Mouse (Mus musculus): ENCODE measurements around the gene Tbl1xr1. TPM values are rescaled to one million over a fixed set of nuclear protein-coding genes. Genes with fewer than 3 reads are reported as not detected.
A peak's percentile ranks its signal among the peaks of the same experiment; 100 is the strongest.

Tbl1xr1 gene
- total RNA-seq, 2 experiments from 2014 or later: 70.1 to 109 TPM

DNA sequence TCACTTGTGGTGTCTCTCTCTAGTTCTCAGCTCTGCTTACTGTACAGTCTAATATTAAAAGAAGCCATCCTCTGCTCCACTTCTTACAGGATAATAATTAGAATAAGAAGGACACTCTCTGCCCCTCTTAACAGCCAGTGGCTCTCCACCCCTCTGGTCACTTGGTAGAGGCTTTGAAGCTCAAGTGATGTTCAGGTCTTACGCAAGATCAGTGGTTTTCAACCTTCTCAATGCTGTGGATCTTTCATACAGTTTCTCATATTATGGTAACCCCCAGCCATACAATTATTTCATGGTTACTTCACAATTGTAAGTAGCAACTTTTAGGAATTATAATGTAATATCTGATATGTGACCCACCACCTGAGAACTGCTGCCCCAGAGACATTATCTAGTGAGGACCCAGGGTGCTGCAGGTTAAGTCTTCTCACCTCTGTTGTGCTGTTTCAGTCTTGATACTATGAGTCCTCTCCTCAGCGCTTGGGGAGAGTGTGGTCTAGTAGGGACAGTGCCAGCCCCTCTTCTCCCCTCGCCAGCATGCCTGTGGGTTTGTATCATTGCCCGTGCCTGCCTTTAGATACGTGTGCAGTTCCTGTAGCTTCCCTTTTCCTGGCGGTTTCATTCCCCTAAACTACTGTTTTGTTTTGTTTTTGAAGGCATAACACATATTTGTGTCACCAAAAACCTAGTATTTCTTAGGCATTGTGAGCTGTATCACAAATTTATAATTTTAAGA, 65.7 kb downstream of the Tbl1xr1 start:
- no peak for DNase-seq

- peak; percentile 43 to 48 for DNase-seq
These were observed 66.6 kb downstream of the Tbl1xr1 start for GRCm38 (mm10) chr3:22142846-22143641.

GRCm38 (mm10) chr3:22144255-22144654, 67.8 kb downstream of the Tbl1xr1 start:
- DNase-seq: peak in 1 of 2 experiments; percentile 20

- DNase-seq: peak; percentile 44 to 60
These were observed 71.0 kb downstream of the Tbl1xr1 start for GRCm38 (mm10) chr3:22147433-22147927.

DNA sequence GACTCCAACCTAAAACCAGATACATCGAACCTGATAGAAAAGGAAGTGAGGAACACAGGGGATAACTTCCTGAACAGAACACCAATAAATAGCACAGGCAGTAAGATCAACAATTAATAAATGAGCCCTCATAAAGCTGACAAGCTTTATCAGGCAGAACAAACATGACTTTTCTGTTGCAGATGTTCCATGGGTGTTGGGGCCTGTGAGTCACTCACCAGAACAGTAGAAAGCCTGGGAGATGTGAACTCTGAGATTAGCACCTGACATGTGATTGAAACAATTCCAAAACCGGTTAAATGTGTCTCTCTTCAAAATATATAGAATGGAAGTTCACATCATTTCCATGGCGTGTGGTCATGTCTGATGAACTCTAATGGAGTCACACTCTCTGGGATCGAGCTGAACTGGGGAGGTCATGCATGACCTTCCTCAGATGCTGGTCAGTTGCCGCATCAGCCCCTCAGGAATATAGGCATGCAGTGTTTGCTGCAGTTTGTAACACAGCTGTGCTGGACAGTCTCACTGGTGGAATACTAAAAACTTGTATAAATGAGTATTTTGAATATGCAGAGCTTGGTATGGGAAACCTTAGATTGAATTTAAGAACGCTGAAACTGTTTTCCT, 72.0 kb downstream of the Tbl1xr1 start:
- no peak for DNase-seq

DNA sequence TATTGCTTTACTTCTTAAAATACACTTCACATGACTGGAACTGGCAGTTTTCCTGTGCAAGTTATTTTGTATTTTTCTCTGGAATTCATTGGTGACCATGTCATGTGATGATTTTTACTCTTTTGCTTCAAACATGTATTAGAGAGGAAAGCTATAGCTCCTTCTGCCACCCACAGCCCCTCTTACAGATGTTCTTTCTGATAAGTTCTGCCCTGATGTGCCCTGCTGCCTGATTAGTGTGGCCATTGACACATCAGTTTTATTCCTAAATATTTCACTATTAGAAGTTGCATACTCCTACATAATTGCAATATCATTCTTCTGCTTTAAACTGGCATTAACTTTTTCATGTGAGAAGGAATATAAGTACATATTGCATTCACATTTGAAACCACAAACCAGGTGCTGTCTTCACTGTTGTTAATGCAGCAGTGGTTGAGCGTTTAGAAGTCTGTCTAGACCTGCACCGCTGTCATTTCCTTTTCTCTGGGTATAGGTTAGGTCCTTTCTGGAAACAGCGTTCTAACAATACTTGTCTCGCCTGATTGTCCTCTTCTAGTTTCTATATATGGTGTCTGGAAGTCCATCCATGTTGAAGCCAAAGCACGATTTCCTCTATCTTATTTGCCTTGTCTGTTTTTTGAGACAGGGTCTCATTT, 74.5 kb downstream of the Tbl1xr1 start:
- no peak for DNase-seq

DNA sequence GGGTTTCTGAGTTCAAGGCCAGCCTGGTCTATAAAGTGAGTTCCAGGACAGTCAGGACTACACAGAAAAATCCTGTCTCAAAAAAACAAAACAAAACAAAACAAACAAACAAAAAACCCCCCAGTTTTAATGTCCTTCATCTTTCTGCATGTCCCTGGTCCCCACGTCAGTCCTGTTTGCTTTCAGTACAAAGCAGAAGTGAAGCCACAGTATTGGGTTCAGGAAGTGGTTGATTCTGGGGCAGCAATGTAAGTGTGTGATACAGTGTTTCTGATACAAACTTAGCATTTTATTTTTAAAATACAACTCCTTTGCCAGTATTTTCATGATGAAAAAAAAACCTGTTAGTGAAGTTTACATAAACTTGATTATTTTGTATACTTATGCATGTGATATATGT, 76.3 kb downstream of the Tbl1xr1 start:
- no peak for DNase-seq

- DNase-seq: no peak
These were observed 78.1 kb downstream of the Tbl1xr1 start for GRCm38 (mm10) chr3:22154522-22154921.

GRCm38 (mm10) chr3:22156397-22156796, 79.9 kb downstream of the Tbl1xr1 start:
- DNase-seq: no peak

DNA sequence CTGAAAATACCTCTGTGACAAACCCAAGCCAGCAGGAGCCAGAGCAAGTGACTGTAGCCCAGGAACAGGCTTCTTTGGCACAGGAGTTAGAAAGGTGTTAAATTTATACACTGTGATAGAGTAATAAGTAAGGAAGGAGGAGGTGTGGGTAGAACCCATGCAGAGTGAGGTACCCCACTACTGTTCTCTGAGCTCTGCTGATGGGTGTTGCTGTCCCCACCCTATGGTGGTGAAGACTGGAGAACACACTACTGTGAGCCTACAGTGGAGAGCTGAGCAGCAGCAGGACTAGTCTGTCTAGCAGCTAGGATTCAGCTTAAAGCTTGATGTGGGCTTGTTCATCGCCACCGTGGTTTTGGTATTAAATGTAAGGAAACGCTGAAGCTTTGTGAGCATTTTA, 86.5 kb downstream of the Tbl1xr1 start:
- DNase-seq: no peak

GRCm38 (mm10) chr3:22167856-22168255, 91.4 kb downstream of the Tbl1xr1 start:
- no peak for DNase-seq

- DNase-seq: no peak
These were observed 92.0 kb downstream of the Tbl1xr1 start for GRCm38 (mm10) chr3:22168432-22168831.

GRCm38 (mm10) chr3:22171526-22171925, 95.1 kb downstream of the Tbl1xr1 start:
- no peak for DNase-seq

- DNase-seq: no peak
These were observed 96.0 kb downstream of the Tbl1xr1 start for GRCm38 (mm10) chr3:22172410-22172809.

- DNase-seq: no peak
These were observed 96.7 kb downstream of the Tbl1xr1 start for GRCm38 (mm10) chr3:22173171-22173570.

DNA sequence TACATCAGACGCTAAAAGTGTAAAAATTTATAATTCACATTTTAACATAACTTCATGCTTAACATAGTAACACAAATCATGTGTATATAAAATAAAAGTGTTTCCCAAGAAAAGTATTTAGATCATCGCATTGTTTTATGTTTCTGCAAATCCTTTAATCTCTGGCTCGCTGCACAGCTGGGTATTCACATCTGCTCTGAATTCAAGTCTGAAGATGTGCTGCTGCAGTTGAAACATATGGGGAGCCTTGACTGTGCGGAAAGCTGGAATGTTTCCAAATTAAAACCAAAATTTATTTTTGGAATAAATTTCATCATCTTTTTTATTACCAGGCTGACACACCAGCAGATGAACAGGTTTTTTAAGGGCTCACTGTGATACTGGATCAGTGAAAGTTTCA, 97.8 kb downstream of the Tbl1xr1 start:
- DNase-seq: no peak

- DNase-seq: no peak
These were observed 103.6 kb downstream of the Tbl1xr1 start for GRCm38 (mm10) chr3:22180076-22180475.

DNA sequence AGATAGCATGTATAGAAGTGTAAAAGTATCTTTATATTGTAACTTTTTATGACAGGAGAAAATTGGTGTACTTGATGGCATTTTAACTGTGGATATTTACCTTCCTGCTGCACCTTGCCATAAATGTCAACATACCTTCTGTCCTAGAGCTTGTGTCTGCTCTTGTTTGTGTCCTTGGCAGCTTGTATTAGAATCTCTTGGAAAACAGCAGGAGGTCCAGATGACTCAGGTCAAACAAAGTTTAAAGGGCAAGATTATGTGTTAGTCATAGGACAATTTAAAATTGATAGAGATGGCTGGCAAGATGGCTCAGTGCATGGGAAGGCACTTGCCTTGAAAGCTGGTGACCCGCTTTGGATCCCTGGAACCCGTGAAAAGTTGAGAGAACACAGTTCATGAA, 104.6 kb downstream of the Tbl1xr1 start:
- DNase-seq: peak in 1 of 2 experiments; percentile 15

DNA sequence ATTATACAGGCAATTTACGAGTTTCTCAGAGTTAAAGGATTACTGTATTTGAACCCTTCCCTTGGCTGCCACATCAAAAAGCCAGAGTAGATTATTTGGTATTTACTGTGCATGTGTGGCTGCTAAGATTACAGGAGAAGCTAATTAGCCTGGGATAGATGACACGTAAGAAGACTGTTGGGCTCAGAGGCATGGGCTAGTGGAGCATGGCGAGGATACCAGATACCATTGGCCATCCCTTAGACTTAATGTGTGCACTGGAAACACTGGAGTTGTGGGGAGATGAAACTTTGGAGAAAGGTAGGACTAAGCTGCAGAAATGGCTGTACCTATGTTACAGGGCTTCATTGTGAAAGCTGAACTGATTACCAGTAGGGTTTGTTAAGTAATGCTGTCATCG, 108.8 kb downstream of the Tbl1xr1 start:
- no peak for DNase-seq

- peak in 1 of 2 experiments; percentile 8 for DNase-seq
These were observed 114.0 kb downstream of the Tbl1xr1 start for GRCm38 (mm10) chr3:22190498-22190897.

DNA sequence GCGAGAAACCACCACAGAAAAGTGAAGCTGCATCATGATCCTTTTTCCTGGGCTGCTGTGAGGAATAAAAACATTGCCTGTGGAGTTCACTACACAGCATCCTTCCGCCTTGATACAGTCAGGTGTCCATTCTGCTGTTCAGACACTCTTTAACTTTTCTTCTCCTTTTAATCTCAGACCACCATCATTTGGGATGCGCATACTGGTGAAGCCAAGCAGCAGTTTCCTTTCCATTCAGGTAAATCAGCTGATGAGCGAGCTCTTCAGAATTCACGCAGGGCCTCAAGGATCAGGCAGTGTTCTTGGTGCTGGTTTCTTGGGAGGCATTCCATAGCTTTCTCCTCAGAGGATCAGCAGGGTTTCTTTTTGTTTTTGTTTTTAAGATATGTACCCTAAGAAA, 116.5 kb downstream of the Tbl1xr1 start:
- DNase-seq: no peak

- DNase-seq: no peak
These were observed 117.9 kb downstream of the Tbl1xr1 start for GRCm38 (mm10) chr3:22194185-22194856.

Measured in adrenal gland, postnatal 36 days (tissue).